Mouse (Mus musculus) R1 (cell line): Measurements from ENCODE around the gene Psmb2.

Source experiments
- DNase-seq: peaks from one replicate; pipeline ENCODE4 v3.0.0-alpha.2; 2018; ENCODE audit warnings: low read depth, low spot score

The Psmb2 gene

DNA sequence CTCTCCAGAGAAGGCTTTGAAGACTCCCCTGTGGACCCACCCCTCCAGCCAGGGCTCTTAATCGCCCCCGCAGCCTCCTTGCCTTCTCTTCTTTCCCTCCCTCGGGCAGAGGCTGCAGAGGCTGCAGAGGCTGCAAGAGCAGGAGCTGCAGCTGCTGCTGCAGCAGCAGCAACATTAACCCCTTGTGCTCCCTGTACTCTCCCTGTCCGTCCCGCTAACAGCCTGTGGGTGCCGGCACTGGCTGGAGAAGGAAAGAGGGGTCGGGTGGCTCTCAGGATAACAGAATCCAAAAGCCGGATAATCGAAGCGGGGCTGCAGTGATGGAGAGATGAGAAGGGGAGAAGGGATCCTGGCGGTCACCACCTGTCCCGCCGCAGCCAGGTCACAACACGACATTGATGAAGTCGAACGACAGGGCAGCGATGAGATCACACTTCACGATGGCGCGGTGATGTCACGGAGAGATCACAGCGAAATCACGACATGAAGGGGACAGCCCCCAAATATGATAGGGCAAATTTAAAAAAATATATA is 75.2 kb downstream of the Psmb2 start:
- DNase-seq: no peak

DNA sequence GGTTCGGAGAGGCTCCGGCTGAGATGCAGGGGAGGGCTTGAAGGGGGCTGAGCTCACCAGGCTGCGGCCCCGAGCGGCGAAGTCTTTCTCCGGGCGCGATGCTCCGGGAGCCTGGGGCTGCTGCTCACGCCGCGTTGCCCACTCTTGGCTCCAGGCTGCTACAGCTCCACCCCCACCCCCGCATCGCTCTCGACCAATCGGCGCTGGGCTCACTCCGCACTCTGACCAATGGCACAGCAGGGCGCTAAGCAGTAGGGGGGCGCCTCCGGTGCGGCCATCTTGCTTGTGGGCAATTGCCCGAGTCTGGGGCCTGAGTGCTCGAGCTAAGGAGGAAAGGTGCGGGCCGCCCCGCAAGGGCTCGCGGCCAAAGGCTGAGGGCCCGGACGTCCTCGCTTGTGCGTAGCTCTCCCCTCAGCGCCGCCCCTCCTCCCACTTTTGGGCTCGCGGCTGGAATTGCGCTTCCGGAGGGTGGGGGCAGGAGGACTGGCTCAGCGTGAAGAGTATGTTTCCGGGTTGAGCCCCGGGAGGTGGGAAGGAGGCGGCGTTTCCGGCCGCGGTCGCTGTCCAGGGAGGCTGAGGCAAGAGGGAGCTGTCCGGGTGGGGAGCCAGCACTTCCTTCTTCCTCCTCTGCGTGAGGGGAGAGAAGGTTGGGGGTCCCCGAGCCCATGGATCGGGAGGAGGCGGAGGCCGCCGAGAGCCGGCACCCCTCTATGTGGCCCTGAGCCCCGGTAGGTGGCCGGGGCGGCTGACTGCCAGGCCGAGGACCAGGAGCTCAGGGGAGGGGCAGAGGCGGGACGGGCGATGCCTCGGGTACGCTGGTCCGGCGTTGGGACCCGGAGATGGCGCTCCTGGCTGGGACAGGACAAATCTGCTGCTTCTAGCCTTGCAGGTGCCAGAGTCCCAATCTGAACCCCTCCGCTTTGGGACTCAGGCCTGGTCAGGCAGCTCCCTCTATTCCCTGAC is 76.1 kb downstream of the Psmb2 start, which contains the start of the genes Ncdn and AU040320:
Ncdn (minus strand) TSS at position 171 of the 963 bp plus-strand sequence.
AU040320 (plus strand) TSS at position 277 of the 963 bp plus-strand sequence.
- peak; percentile 98 for DNase-seq

DNA sequence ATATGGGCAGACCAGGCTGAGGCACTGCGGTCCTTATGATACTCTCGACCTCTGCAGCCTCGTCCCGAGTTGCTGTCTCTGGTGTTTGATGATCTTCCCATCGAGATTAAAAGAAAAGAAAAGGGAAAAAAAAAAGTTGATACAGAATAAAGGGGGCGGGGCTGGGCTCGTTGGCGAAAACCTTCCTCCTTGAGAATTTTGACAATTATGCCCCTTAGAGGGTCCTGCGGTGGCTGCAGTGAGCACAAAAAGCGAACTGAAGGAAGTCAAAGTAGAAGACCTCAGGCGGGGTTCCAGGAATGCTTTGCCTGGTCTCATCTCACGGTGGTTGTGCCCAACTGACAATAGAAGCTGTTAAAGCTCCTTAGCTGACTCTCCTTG is 76.8 kb downstream of the Psmb2 start:
- no peak for DNase-seq

DNA sequence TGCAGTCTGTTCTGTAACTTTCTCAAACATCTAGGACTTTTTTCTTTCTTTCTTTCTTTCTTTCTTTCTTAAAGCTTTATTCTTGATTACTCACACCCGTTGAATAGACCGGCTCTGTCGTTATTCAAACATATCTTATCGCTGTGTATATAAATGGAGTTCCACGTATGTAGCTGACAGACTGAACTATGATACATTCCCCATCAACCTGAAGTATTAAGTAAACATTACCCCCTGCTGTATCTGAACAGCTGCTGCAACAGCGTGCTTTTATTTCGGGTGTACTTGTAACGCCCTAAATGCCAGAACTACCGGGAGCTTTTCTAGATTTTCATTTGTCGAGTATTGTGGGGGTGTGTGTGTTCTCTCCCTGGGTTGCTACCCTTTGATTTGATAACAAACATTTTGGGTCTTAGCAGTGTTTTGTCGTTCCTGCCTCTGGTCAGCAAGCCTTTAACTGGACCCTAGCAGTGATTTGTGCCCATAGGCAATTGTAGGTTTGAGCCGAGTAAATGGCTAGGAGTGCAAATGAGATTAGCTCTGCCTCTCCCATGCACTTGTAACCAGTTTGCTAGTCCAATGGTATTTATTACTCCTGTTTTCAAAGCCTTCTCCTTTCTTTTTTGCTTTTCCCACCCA is 77.4 kb downstream of the Psmb2 start:
- no peak for DNase-seq

DNA sequence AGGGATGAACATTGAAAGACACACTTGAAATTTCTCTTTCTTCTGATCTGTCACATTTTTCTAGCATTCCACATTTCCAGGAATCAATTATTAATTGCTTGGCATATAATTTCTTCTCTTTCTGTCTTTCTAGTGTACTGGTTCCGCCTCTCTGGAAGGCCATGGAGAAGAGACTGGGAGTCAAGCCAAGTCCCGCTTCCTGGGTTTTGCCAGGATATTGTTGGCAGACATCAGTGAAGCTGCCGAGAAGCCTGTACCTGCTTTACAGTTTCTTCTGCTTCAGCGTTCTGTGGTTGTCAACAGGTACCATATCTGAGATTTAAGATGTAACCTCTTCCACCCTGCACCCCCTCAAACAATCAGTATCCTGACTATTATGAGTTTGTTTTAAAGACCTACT is 79.3 kb downstream of the Psmb2 start:
- DNase-seq: no peak

DNA sequence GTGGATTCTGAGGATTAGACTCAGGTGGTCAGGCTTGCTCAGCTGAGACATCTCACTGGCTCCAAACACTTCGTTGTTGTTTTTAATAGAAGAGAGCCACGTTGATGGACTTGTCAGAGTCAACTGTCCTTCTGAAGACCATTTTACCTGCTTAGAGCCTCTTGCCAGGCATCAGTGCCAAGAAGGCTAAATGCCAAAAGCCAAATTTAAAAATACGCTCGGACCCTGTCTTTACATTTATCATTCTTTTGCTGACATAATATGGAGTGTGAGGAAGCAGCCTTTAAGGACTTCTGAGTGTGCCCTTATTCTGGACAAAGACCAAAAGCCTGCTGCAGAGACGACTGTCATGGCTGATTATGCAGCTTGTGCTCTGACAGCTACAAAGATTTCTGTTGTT is 80.9 kb downstream of the Psmb2 start:
- no peak for DNase-seq
